Comparison of ENCODE assay signal across 9 mouse cellular contexts in the genomic region with DNA sequence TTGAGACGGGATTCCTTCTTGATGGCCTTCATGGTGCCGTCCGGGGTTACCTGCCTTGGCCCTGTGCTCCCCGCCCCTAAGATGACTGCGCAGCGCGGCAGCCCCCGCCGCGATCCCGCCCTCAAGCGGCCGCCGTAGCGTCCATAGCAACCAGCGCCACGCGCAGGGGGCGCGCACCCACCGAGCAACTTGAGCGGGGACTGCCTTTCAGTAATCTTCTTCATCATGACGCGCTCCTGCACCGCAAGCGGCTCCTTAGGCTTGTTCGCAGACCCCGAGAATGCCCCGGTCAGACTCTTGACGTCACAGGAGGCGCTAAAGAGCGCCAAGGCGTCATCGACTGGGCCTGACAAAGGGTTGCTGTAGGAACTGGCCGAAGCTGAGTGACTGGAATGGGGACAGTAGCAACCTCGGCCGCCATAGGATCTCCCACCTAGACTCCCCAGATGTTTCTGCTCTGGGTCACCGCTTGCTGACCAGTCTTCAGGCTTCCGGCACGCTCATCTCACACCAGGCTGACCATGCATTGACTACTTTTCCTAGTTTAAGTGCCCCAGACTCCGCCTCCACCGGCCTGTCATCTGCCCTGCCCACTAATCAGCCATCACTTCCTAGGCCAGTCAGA. TPM values are rescaled to one million over a fixed set of nuclear protein-coding genes. Genes with fewer than 3 reads are reported as not detected.
DNase-seq lines count a peak whose midpoint lies in the region; ATAC-seq and TF ChIP-seq lines count a peak whose summit lies in the region.
"Had no signal": no experiment of that assay in that cellular context is flagged by ENCODE, and none has a peak within 500 bp of the region (broad histone marks: within the 10 kb centered on the region; RNA-seq: fewer than 3 reads in every experiment).

A gene (minus strand): TSS at position 524 of the 625 bp plus-strand sequence.

- peak within 1 kb of the TSS; percentile 53 for H3K4me3 ChIP-seq in embryonic facial prominence, embryonic 11.5 days (ENCODE audit: low read depth, low read length)
- H3K4me3 ChIP-seq in heart, embryonic 16.5 days (ENCODE audit: low read length) = peak within 1 kb of the TSS; percentile 63
- peak within 1 kb of the TSS; percentile 53 for H3K4me3 ChIP-seq in liver, postnatal 0 days (ENCODE audit: low read depth, low read length)
- H3K4me3 ChIP-seq in neural tube, embryonic 12.5 days = peak within 1 kb of the TSS; percentile 50

- H3K4me1 ChIP-seq in embryonic facial prominence, embryonic 11.5 days (ENCODE audit: control insufficient read depth, insufficient read depth, low read length) = no peaks in the 10 kb centered on the region; the same call in 1 of the 2 replicates
- H3K4me1 ChIP-seq in heart, embryonic 16.5 days (ENCODE audit: control insufficient read depth, insufficient read depth, low read length) = peaks cover 18% of the 10 kb centered on the region
- peaks cover 6% of the 10 kb centered on the region for H3K4me1 ChIP-seq in liver, postnatal 0 days (ENCODE audit: insufficient read depth)
- peaks cover 10% of the 10 kb centered on the region for H3K4me1 ChIP-seq in neural tube, embryonic 12.5 days

- no peaks in the 10 kb centered on the region for H3K27me3 ChIP-seq in embryonic facial prominence, embryonic 11.5 days (ENCODE audit: control insufficient read depth, insufficient read depth, low read length)
- H3K27me3 ChIP-seq in heart, embryonic 16.5 days (ENCODE audit: control insufficient read depth, insufficient read depth, low read length) = no peaks in the 10 kb centered on the region
- peaks cover 5% of the 10 kb centered on the region for H3K27me3 ChIP-seq in liver, postnatal 0 days (ENCODE audit: insufficient read depth, low read length)
- H3K27me3 ChIP-seq in neural tube, embryonic 12.5 days (replicated peaks) = no peaks in the 10 kb centered on the region
- H3K27me3 ChIP-seq: Patski had no signal

- TF ChIP-seq EP300 in liver, postnatal 0 days (IDR thresholded peaks at IDR 0.05; ENCODE audit: low read depth) = no peak

- peak; percentile 53 for ATAC-seq in embryonic facial prominence, embryonic 11.5 days (replicated peaks; ENCODE audit: insufficient number of reproducible peaks, low FRiP score, low TSS enrichment, low read depth)
- peak; percentile 76 for ATAC-seq in heart, embryonic 16.5 days (replicated peaks; ENCODE audit: extremely low read depth, insufficient read depth, low FRiP score)
- ATAC-seq in liver, postnatal 0 days = peak; percentile 56; the same call in 1 of the 2 replicates
- ATAC-seq in neural tube, embryonic 12.5 days (ENCODE audit: low FRiP score, low read depth) = peak; percentile 53
- ATAC-seq: Patski had no signal

- peak; percentile 32 for TF ChIP-seq CTCF in liver, postnatal 0 days (IDR thresholded peaks at IDR 0.05; ENCODE audit: low read depth)

- H3K36me3 ChIP-seq in embryonic facial prominence, embryonic 11.5 days (replicated peaks; ENCODE audit: control insufficient read depth, insufficient read depth, low read depth, low read length) = no peaks in the 10 kb centered on the region
- no peaks in the 10 kb centered on the region for H3K36me3 ChIP-seq in heart, embryonic 16.5 days (ENCODE audit: control insufficient read depth, insufficient read depth)
- H3K36me3 ChIP-seq in liver, postnatal 0 days (replicated peaks; ENCODE audit: insufficient read depth, low read length) = no peaks in the 10 kb centered on the region
- H3K36me3 ChIP-seq in neural tube, embryonic 12.5 days = no peaks in the 10 kb centered on the region

- 1% methylated on average over 42 of the region's 42 CpGs for WGBS in embryonic facial prominence, embryonic 11.5 days
- under 1% methylated on average over 42 of the region's 42 CpGs for WGBS in heart, embryonic 16.5 days
- WGBS in liver, postnatal 0 days (ENCODE audit: insufficient replicate concordance) = 1% methylated on average over 42 of the region's 42 CpGs
- WGBS in neural tube, embryonic 12.5 days = under 1% methylated on average over 42 of the region's 42 CpGs

- no peak within 1 kb of the TSS for H3K27ac ChIP-seq in embryonic facial prominence, embryonic 11.5 days (replicated peaks; ENCODE audit: low read depth, low read length)
- peak within 1 kb of the TSS; percentile 19 for H3K27ac ChIP-seq in heart, embryonic 16.5 days (ENCODE audit: low read length)
- H3K27ac ChIP-seq in liver, postnatal 0 days (ENCODE audit: low read depth) = no peak within 1 kb of the TSS
- H3K27ac ChIP-seq in neural tube, embryonic 12.5 days = no peak within 1 kb of the TSS

- H3K4me2 ChIP-seq in embryonic facial prominence, embryonic 11.5 days (ENCODE audit: low read depth, low read length) = peak within 1 kb of the TSS; percentile 87
- H3K4me2 ChIP-seq in heart, embryonic 16.5 days (ENCODE audit: low read depth, low read length) = peak within 1 kb of the TSS; percentile 91
- H3K4me2 ChIP-seq in liver, postnatal 0 days (ENCODE audit: low read depth, low read length) = peak within 1 kb of the TSS; percentile 90
- peak within 1 kb of the TSS; percentile 87 for H3K4me2 ChIP-seq in neural tube, embryonic 12.5 days (replicated peaks)

- peak; percentile 41 for DNase-seq in urinary bladder, adult 2 months (ENCODE audit: low spot score)
- DNase-seq in urinary bladder, postnatal 4 days (ENCODE audit: low spot score in 2 of 2) = no peak
- peak; percentile 81 for DNase-seq in embryonic facial prominence, embryonic 11.5 days (ENCODE audit: low spot score)
- peak; percentile 64 to 78 for DNase-seq in kidney, postnatal 25 days
- DNase-seq in liver, postnatal 0 days = peak; percentile 55
- peak; percentile 69 for DNase-seq in testis, postnatal 10 days (ENCODE audit: low spot score)

- peak within 1 kb of the TSS; percentile 62 for H3K9ac ChIP-seq in embryonic facial prominence, embryonic 11.5 days (replicated peaks; ENCODE audit: low read length)
- H3K9ac ChIP-seq in heart, embryonic 16.5 days (ENCODE audit: low read length) = peak within 1 kb of the TSS; percentile 72
- H3K9ac ChIP-seq in liver, postnatal 0 days (replicated peaks) = peak within 1 kb of the TSS; percentile 28
- H3K9ac ChIP-seq in neural tube, embryonic 12.5 days = peak within 1 kb of the TSS; percentile 60

- no peaks in the 10 kb centered on the region for H3K9me3 ChIP-seq in embryonic facial prominence, embryonic 11.5 days (replicated peaks; ENCODE audit: control insufficient read depth, low read length)
- no peaks in the 10 kb centered on the region for H3K9me3 ChIP-seq in heart, embryonic 16.5 days (replicated peaks; ENCODE audit: control insufficient read depth, low read length)
- no peaks in the 10 kb centered on the region for H3K9me3 ChIP-seq in liver, postnatal 0 days (ENCODE audit: low read length)
- no peaks in the 10 kb centered on the region for H3K9me3 ChIP-seq in neural tube, embryonic 12.5 days

RNA-seq across cellular contexts. Expression of the gene that starts here (rescaled TPM):
- 1.7 and 2.0 TPM in 2 replicates for polyA plus RNA-seq in urinary bladder, adult 2 months (2012; rRNA removed)
- 1.9 and 2.4 TPM in 2 replicates for polyA plus RNA-seq in embryonic facial prominence, embryonic 11.5 days (2014; fragmentation: Nextera tagmentation; extraction: Ambion mirVana)
- polyA plus RNA-seq in heart, embryonic 16.5 days (2015; fragmentation: Nextera tagmentation; extraction: Ambion mirVana) = 5.7 and 9.1 TPM in 2 replicates
- 0.13 TPM in 1 of 2 replicates, not detected in the other for polyA plus RNA-seq in liver, postnatal 0 days (2015; fragmentation: Nextera tagmentation; extraction: Ambion mirVana)
- polyA plus RNA-seq in neural tube, embryonic 12.5 days (2016; fragmentation: Nextera tagmentation; extraction: Ambion mirVana) = 1.8 and 2.5 TPM in 2 replicates

Comparison
In these comparisons a context has a peak if more than half of its experiments do, and no peak if none do; other contexts are left out.
1. DNase-seq: peak in urinary bladder, adult 2 months (single experiment), embryonic facial prominence, embryonic 11.5 days (single experiment), kidney, postnatal 25 days (2 of 2) and testis, postnatal 10 days (single experiment); none in urinary bladder, postnatal 4 days (0 of 2).
2. Peak in DNase-seq, ATAC-seq, H3K4me3 ChIP-seq, H3K9ac ChIP-seq and H3K4me2 ChIP-seq in liver, postnatal 0 days; RNA of the gene not detected or under 1 TPM.
3. Peak in every context shown above with its lines, with median percentiles within 50 percentile points of each other: ATAC-seq, H3K4me2 ChIP-seq, H3K4me3 ChIP-seq and H3K9ac ChIP-seq.